Mouse (Mus musculus): ENCODE measurements at regions not wholly inside any gene's neighbourhood (a gene's known extent, or its start where the extent isn't known, plus 50 kb on each side); places are given as distances from the start of the nearest gene placed in this dataset.
A peak's percentile ranks its signal among the peaks of the same experiment; 100 is the strongest.

DNA sequence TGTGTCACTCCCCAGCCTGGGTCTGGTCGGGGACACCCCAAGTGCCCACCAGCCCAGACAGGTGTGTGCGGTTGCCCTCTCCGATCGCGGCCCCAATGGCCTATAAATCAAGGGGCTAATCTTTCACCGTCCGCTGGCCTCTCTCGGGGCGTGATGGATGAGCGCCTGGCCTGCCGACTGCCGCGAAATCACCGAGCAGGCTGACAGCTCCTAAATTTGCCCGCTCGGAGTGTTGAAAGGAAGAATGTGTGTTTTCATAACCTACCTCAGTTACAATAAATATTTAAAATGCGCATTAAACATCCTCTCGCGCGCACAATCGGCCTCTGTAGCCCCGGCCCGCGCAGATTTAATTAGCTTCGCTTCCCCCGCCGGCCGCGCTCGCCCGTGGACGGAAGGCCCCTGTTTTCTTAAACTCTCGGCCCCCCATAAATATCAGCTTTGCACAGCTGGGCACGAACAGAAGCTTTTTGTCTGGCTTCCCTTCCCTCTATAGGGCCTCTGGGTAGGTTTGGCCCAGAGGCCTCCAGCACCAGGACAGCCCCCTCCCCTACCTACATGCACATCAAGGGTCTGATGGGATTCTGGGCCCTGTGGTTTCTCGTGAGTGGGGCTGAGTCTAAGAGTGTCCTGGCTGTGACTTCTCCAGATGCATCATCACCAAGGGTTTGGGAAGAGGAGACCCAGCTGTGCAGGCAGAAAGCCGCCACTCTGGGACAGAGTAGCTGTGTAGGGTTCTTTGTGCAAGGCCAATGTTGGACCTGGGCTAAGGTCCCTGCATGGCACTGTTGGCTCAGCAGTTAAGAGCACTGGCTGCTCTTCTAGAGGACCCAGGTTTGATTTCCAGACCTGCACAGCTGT lies 76.2 kb downstream of the Uncx start:
- 0 out of 2 replicates have a peak overlapping the region, but pooled peaks have one; percentile 33 for H3K27ac ChIP-seq (replicated peaks; ENCODE audit: low read depth, low read length)
- no peaks in the 10 kb centered on the region for H3K36me3 ChIP-seq (ENCODE audit: control insufficient read depth, insufficient read depth, low read length)
- no peak overlapping the region for H3K9ac ChIP-seq (ENCODE audit: low read depth, low read length, severe bottlenecking)
- TF ChIP-seq POLR2A (IDR thresholded peaks at IDR 0.05; ENCODE audit: borderline replicate concordance, extremely low read depth, insufficient read depth, insufficient read length), result no peak
- DNase-seq (ENCODE audit: low spot score) (peak; percentile 40), ATAC-seq (ENCODE audit: low FRiP score, low read depth) (peak; percentile 76)
- 6% methylated on average over 36 of the region's 36 CpGs for WGBS
- H3K4me3 ChIP-seq (replicated peaks; ENCODE audit: low read length), result 0 out of 2 replicates have a peak overlapping the region, but pooled peaks have one; percentile 2
- H3K9me3 ChIP-seq (ENCODE audit: control insufficient read depth, low read length), result no peaks in the 10 kb centered on the region
- peaks cover 19% of the 10 kb centered on the region for H3K4me1 ChIP-seq (ENCODE audit: control insufficient read depth, insufficient read depth, low read length)
- H3K27me3 ChIP-seq (ENCODE audit: control insufficient read depth, insufficient read depth, low read length), result no peaks in the 10 kb centered on the region
- peak overlapping the region; percentile 35 for H3K4me2 ChIP-seq (replicated peaks; ENCODE audit: low read depth, low read length, severe bottlenecking)

DNA sequence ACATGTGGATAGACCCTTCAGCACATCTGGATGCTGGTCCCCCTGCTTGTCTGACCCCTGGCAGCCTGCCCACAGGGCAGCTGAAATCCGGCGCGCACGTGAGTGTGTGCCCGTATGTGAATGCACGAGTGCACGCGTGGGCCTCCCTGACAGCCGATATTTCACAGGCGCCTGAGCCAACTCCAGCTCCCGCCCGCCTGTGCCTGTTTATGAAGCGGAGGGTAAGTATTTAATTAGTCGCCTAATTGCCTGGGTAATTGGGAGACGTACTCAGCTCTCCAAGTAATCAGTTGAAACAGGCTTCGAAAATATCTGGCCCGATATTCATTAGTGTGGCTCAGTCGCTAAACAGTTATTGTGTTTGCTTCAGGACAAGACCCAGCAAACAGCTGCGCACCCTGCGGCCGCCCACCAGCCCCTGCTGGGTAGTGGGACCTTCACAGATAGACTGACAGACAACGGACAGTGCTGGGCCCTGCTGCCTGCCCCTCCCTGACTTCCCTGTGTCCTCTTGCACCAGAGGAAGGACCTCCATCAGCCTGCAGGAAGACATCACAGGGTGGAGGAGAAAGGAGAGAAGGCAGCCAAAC lies 82.7 kb downstream of the Uncx start:
- no peak for ATAC-seq (ENCODE audit: low FRiP score, low read depth)
- Histone ChIP-seq H3K9me3 (ENCODE audit: control insufficient read depth, low read length) (no peaks in the 10 kb centered on the region), H3K4me3 (replicated peaks; ENCODE audit: low read length) (no peak overlapping the region), H3K27ac (replicated peaks; ENCODE audit: low read depth, low read length) (no peak overlapping the region), H3K27me3 (ENCODE audit: control insufficient read depth, insufficient read depth, low read length) (no peaks in the 10 kb centered on the region), H3K36me3 (ENCODE audit: control insufficient read depth, insufficient read depth, low read length) (no peaks in the 10 kb centered on the region), H3K4me2 (replicated peaks; ENCODE audit: low read depth, low read length, severe bottlenecking) (no peak overlapping the region), H3K9ac (ENCODE audit: low read depth, low read length, severe bottlenecking) (no peak overlapping the region), H3K4me1 (ENCODE audit: control insufficient read depth, insufficient read depth, low read length) (no peaks in the 10 kb centered on the region)
- WGBS, result 49% methylated on average over 22 of the region's 22 CpGs
- DNase-seq (ENCODE audit: low spot score), result no peak
- TF ChIP-seq POLR2A (IDR thresholded peaks at IDR 0.05; ENCODE audit: borderline replicate concordance, extremely low read depth, insufficient read depth, insufficient read length), result no peak

DNA sequence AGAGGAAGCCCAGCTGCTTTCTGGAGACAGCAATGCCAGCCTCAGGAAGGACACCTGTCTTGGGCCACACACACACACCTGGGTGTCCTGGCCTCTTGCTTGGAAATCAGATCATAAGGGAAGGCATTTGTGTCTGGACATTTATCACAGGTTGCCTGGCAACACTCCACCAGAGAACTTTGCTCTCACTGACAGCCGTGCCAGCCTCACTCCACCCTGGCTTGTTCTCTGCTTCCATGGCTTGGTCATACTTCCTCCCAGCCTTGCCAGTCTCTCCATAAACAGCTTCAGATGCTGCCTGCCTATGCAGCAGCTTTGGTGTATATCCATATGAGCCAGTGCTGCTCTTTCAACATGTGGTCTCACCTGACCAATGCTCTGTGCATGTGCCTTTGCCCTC lies 84.3 kb downstream of the Uncx start:
- Histone ChIP-seq H3K27me3 (ENCODE audit: control insufficient read depth, insufficient read depth, low read length) (no peaks in the 10 kb centered on the region), H3K4me1 (ENCODE audit: control insufficient read depth, insufficient read depth, low read length) (no peaks in the 10 kb centered on the region), H3K9me3 (ENCODE audit: control insufficient read depth, low read length) (no peaks in the 10 kb centered on the region), H3K4me2 (replicated peaks; ENCODE audit: low read depth, low read length, severe bottlenecking) (no peak overlapping the region), H3K9ac (ENCODE audit: low read depth, low read length, severe bottlenecking) (no peak overlapping the region), H3K36me3 (ENCODE audit: control insufficient read depth, insufficient read depth, low read length) (no peaks in the 10 kb centered on the region), H3K27ac (replicated peaks; ENCODE audit: low read depth, low read length) (no peak overlapping the region), H3K4me3 (replicated peaks; ENCODE audit: low read length) (no peak overlapping the region)
- WGBS, result 60% methylated on average over 1 of the region's 1 CpGs
- no peak for TF ChIP-seq POLR2A (IDR thresholded peaks at IDR 0.05; ENCODE audit: borderline replicate concordance, extremely low read depth, insufficient read depth, insufficient read length)
- DNase-seq (ENCODE audit: low spot score) (no peak), ATAC-seq (ENCODE audit: low FRiP score, low read depth) (no peak)

DNA sequence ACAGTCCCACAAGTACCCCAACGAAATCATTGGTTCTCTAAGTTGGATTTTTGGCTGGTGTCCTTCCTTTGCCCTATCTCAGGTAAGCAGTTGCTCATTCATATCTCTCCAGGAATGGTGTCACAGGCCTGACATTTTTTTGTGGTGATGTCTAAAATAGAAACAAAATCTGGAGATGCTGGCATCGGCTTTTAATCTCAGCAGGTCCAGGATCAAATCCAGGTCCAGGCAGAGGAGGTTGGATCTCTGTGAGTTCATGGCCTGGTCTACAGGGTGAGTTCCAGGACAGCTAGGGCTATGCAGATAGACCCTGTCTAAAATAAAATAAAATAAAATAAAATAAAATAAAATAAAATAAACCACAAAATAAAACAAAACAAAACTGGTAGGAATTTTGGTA lies 93.7 kb downstream of the Uncx start:
- WGBS, result 92% methylated on average over 2 of the region's 2 CpGs
- Histone ChIP-seq H3K4me3 (replicated peaks; ENCODE audit: low read length) (no peak overlapping the region), H3K27ac (replicated peaks; ENCODE audit: low read depth, low read length) (no peak overlapping the region), H3K9me3 (ENCODE audit: control insufficient read depth, low read length) (no peaks in the 10 kb centered on the region), H3K36me3 (ENCODE audit: control insufficient read depth, insufficient read depth, low read length) (no peaks in the 10 kb centered on the region), H3K4me2 (replicated peaks; ENCODE audit: low read depth, low read length, severe bottlenecking) (no peak overlapping the region), H3K9ac (ENCODE audit: low read depth, low read length, severe bottlenecking) (no peak overlapping the region), H3K27me3 (ENCODE audit: control insufficient read depth, insufficient read depth, low read length) (no peaks in the 10 kb centered on the region), H3K4me1 (ENCODE audit: control insufficient read depth, insufficient read depth, low read length) (no peaks in the 10 kb centered on the region)
- ATAC-seq (ENCODE audit: low FRiP score, low read depth) (no peak), DNase-seq (ENCODE audit: low spot score) (no peak)
- no peak for TF ChIP-seq POLR2A (IDR thresholded peaks at IDR 0.05; ENCODE audit: borderline replicate concordance, extremely low read depth, insufficient read depth, insufficient read length)

DNA sequence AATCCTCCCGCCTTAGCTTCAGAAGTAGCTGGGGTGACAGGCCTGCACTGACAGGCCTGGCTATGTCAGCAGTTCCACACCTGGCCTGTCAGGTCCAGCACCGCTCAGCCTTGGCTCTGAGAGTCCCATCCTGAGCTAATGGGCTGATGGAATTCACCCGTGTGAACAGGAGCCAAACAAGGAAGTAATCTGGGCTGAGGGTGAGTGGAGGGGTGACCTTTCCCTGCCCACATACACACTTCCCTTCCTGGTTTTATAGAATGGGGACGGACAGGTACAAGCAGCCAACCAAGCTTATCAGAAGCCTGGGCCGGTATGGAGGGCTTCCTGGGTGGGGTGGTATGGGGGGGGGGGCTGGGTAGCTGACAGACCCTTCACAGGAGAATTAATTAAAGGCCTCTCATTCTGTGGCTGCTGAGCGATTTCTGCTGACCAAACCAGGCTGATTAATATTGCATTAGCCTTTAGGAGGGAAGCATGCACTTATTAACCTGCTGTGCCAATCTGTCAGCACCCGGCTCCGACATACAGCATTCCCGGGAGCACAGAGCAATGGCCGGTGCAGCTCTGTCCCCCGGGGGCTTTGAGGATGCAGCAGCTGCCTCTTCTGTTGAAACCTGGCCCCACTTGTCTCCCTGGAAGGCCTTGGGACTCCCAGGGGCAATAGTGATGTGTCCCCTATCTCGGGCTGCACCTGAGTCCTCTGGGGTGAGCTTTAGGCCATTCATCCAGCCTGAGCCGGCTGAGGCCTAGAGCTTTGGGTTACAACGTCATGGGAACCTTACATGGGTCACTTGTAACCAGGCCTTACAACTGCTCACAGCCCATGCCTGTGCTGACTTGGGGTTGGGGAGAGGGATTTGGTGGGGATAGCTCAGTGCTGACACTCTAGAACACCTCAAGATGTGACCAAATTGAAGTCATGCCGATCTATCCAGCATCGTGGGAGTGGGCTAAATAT lies 95.2 kb downstream of the Micall2 start:
- H3K4me1 ChIP-seq (ENCODE audit: control insufficient read depth, insufficient read depth, low read length), result no peaks in the 10 kb centered on the region
- H3K27ac ChIP-seq (replicated peaks; ENCODE audit: low read depth, low read length), result no peak overlapping the region
- H3K4me2 ChIP-seq (replicated peaks; ENCODE audit: low read depth, low read length, severe bottlenecking), result no peak overlapping the region
- H3K4me3 ChIP-seq (replicated peaks; ENCODE audit: low read length), result no peak overlapping the region
- no peaks in the 10 kb centered on the region for H3K9me3 ChIP-seq (ENCODE audit: control insufficient read depth, low read length)
- DNase-seq (ENCODE audit: low spot score) (no peak), ATAC-seq (ENCODE audit: low FRiP score, low read depth) (no peak)
- TF ChIP-seq POLR2A (IDR thresholded peaks at IDR 0.05; ENCODE audit: borderline replicate concordance, extremely low read depth, insufficient read depth, insufficient read length), result no peak
- no peaks in the 10 kb centered on the region for H3K27me3 ChIP-seq (ENCODE audit: control insufficient read depth, insufficient read depth, low read length)
- no peak overlapping the region for H3K9ac ChIP-seq (ENCODE audit: low read depth, low read length, severe bottlenecking)
- H3K36me3 ChIP-seq (ENCODE audit: control insufficient read depth, insufficient read depth, low read length), result no peaks in the 10 kb centered on the region
- 47% methylated on average over 16 of the region's 16 CpGs for WGBS
